Mouse (Mus musculus): ENCODE results near the gene Cflar. TPM values are rescaled to one million over a fixed set of nuclear protein-coding genes. Genes with fewer than 3 reads are reported as not detected.
"Not testable (repeated sequence)": the region's sequence is repeated elsewhere in the genome, so short reads cannot be mapped to it uniquely, and the experiment has no call there.

The Cflar gene
- polyA plus RNA-seq, 1 experiment from 2014 or later: 42.5 TPM

DNA sequence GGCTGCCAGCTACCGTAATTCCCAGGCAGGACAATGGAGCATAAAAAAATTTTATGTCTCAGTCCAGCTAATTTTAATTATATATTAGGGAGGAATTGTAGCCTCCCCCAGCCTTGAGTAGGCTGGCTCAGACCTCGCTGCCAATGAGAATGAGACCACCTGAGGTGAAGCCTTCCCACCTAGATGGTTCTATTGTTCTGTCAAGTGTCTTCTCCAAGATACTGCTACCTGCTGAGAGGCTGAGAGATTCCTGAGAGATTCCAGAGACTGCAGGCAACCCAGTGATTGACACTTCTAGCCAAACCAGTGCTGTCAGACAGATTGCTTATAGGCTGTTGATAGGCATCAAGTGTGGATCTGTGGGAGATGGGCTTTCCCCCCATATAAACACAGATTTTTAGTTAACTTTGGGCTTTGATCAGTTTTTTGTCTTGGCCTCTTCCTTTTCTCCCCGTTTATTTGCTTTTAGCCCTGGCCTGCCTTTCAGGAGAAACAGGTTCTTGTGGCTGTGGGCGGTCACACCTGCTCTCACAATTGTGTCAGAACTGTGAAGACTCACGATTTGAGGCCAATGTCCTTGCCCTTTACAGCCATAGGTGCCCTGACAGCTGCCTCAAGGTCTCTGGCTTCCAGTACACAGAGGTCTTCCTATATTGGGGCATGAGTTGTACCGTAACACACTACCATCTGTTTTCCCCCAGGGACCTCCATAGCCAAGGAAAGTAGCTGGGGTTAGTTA, 21.1 kb upstream of the Cflar start:
- Histone ChIP-seq H3K27ac (ENCODE audit: low read length) (no peak overlapping the region), H3K9me3 (ENCODE audit: control insufficient read depth, low read length) (no peaks in the 10 kb centered on the region), H3K9ac (ENCODE audit: low read length) (no peak overlapping the region), H3K4me2 (ENCODE audit: low read depth, low read length) (no peak overlapping the region), H3K4me3 (ENCODE audit: low read length) (no peak overlapping the region), H3K4me1 (replicated peaks; ENCODE audit: control insufficient read depth, insufficient read depth, low read length) (no peaks in the 10 kb centered on the region), H3K36me3 (ENCODE audit: control insufficient read depth, insufficient read depth, low read length) (no peaks in the 10 kb centered on the region), H3K27me3 (ENCODE audit: control insufficient read depth, insufficient read depth, low read depth, low read length) (no peaks in the 10 kb centered on the region)
- no peak for ATAC-seq (ENCODE audit: low read depth)
- 54% methylated on average over 6 of the region's 6 CpGs for WGBS

DNA sequence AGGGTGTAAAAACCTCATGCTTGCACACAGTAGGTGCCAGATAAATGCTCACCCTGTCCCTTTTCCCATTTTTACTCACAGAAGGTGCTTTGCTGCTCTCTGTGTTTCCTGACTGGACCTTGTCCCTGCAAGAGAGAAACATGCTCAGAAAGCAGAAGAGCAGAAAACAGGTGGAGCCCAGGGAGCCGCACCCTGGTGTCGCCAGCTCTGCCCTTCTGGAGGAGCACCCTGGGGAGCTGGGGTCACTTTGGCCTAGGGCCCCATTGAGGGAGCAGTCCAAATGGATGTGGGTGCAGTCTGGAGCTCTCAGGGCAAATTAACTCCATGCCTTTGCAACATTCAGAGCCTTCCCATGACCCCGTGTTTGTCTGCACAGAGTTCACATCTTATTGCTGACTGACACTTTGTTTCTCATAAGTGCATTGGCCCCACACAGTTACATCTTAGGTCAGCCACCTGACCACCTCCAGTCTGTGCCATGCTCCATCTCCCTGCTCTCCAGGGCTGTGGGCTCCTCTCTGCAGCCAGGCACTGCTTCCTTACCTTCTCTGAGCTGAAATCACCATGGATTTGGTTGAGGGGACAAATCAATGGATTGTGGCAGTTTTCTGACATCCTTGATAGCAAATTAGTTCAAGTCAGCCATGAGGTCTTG, 20.3 kb upstream of the Cflar start:
- H3K27me3 ChIP-seq (ENCODE audit: control insufficient read depth, insufficient read depth, low read depth, low read length); H3K9me3 ChIP-seq (ENCODE audit: control insufficient read depth, low read length); H3K36me3 ChIP-seq (ENCODE audit: control insufficient read depth, insufficient read depth, low read length); H3K4me2 ChIP-seq (ENCODE audit: low read depth, low read length); ATAC-seq (ENCODE audit: low read depth); H3K4me1 ChIP-seq (replicated peaks; ENCODE audit: control insufficient read depth, insufficient read depth, low read length); H3K4me3 ChIP-seq (ENCODE audit: low read length); H3K9ac ChIP-seq (ENCODE audit: low read length); H3K27ac ChIP-seq (ENCODE audit: low read length): not testable (repeated sequence)
- 71% methylated on average over 2 of the region's 3 CpGs for WGBS

DNA sequence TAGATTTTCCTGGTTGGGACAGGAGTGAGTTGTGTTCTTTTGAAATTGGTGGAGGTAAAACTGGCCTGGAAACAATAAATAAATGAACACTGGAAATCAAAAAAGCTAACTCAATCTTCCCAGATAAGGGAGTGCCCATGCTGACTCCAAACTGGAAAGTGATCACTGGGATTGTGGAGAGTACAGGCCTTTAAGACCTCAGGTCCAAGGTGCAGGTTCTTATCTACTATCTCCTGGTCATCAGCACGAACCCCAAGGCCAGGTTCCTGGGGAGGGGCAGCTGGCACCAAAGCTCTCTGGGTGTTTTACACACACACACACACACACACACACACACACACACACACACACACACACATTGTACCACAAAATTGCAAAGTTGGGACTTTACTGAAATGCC, 19.6 kb upstream of the Cflar start:
- H3K4me1 ChIP-seq (replicated peaks; ENCODE audit: control insufficient read depth, insufficient read depth, low read length); H3K27me3 ChIP-seq (ENCODE audit: control insufficient read depth, insufficient read depth, low read depth, low read length); H3K27ac ChIP-seq (ENCODE audit: low read length); H3K4me2 ChIP-seq (ENCODE audit: low read depth, low read length); H3K36me3 ChIP-seq (ENCODE audit: control insufficient read depth, insufficient read depth, low read length); H3K9ac ChIP-seq (ENCODE audit: low read length); ATAC-seq (ENCODE audit: low read depth); H3K4me3 ChIP-seq (ENCODE audit: low read length); H3K9me3 ChIP-seq (ENCODE audit: control insufficient read depth, low read length): not testable (repeated sequence)
- 40% methylated on average over 1 of the region's 1 CpGs for WGBS

DNA sequence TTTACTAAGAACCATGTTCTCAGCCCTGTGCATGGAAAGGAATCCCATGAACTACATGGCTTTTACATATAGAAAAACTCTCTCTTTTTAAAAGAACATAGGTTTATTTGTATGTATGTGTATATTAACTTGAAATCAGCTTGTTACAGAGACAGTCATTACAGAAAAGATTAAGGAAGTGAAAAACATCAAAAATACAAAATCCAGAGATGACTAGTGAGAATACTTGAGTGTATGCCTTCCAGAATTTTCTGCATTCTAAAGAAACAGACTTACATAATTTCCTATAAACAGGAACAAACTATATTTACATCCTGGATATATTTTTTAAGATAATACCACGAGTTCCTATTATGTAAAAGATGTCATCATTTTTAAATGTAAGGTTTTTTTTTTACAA, 17.6 kb upstream of the Cflar start:
- no peaks in the 10 kb centered on the region for H3K36me3 ChIP-seq (ENCODE audit: control insufficient read depth, insufficient read depth, low read length)
- H3K9me3 ChIP-seq (ENCODE audit: control insufficient read depth, low read length): no peaks in the 10 kb centered on the region
- no peak for ATAC-seq (ENCODE audit: low read depth)
- H3K4me3 ChIP-seq (ENCODE audit: low read length): no peak overlapping the region
- H3K27ac ChIP-seq (ENCODE audit: low read length): no peak overlapping the region
- WGBS: 67% methylated on average over 1 of the region's 1 CpGs
- H3K9ac ChIP-seq (ENCODE audit: low read length): no peak overlapping the region
- H3K27me3 ChIP-seq (ENCODE audit: control insufficient read depth, insufficient read depth, low read depth, low read length): no peaks in the 10 kb centered on the region
- H3K4me2 ChIP-seq (ENCODE audit: low read depth, low read length): no peak overlapping the region
- no peaks in the 10 kb centered on the region for H3K4me1 ChIP-seq (replicated peaks; ENCODE audit: control insufficient read depth, insufficient read depth, low read length)

DNA sequence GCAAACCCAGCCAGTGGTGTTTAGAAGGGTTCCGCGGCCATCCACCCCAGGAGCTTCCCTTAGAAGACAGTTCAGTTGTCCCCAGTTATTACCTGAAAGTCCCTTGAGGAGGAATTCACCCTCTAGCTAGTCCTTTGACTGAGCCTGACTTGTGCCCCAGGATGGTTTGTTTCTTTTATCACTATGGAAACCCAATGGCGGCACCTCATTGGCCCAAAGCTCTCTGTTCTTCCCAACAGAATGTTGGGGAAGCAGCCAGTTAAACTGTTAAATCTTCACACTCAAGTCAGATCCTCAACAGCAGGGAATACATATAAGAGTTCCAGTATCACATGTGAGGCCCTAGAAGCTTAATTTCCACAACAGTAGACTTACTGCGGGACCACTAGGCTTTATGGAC, 15.5 kb upstream of the Cflar start, which contains the start of gene Als2cr12:
TSS of gene Als2cr12 (minus strand) at position 180 of the 400 bp plus-strand sequence.
- WGBS: 84% methylated on average over 4 of the region's 4 CpGs
- H3K4me3 ChIP-seq (ENCODE audit: low read length); H3K9ac ChIP-seq (ENCODE audit: low read length); H3K27me3 ChIP-seq (ENCODE audit: control insufficient read depth, insufficient read depth, low read depth, low read length); H3K36me3 ChIP-seq (ENCODE audit: control insufficient read depth, insufficient read depth, low read length); H3K27ac ChIP-seq (ENCODE audit: low read length); H3K4me1 ChIP-seq (replicated peaks; ENCODE audit: control insufficient read depth, insufficient read depth, low read length); H3K9me3 ChIP-seq (ENCODE audit: control insufficient read depth, low read length); ATAC-seq (ENCODE audit: low read depth); H3K4me2 ChIP-seq (ENCODE audit: low read depth, low read length): not testable (repeated sequence)

DNA sequence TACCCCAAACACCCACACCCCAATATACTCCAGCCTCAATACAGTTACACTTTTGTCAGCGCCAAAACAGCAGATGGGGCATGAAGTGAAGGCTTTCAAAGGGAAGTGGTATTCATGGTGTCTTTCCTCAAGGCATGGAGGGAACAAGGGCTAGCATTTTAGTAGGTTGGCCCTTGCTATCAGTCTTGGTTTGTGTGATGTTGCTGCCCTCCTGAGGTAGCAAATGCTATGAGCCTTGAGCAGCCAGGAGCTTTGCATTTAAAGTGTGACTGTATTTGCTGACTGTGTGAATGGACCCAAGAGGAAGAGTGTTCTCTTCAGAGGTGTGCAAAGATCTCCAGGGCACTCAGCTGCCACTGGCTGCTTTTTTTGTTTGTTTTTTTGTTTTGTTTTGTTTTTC, 13.7 kb upstream of the Cflar start:
- not testable (repeated sequence) for ATAC-seq (ENCODE audit: low read depth); H3K27ac ChIP-seq (ENCODE audit: low read length); H3K4me3 ChIP-seq (ENCODE audit: low read length); H3K4me2 ChIP-seq (ENCODE audit: low read depth, low read length); H3K9ac ChIP-seq (ENCODE audit: low read length); H3K9me3 ChIP-seq (ENCODE audit: control insufficient read depth, low read length); H3K4me1 ChIP-seq (replicated peaks; ENCODE audit: control insufficient read depth, insufficient read depth, low read length); H3K36me3 ChIP-seq (ENCODE audit: control insufficient read depth, insufficient read depth, low read length); H3K27me3 ChIP-seq (ENCODE audit: control insufficient read depth, insufficient read depth, low read depth, low read length)
- 63% methylated on average over 1 of the region's 1 CpGs for WGBS

DNA sequence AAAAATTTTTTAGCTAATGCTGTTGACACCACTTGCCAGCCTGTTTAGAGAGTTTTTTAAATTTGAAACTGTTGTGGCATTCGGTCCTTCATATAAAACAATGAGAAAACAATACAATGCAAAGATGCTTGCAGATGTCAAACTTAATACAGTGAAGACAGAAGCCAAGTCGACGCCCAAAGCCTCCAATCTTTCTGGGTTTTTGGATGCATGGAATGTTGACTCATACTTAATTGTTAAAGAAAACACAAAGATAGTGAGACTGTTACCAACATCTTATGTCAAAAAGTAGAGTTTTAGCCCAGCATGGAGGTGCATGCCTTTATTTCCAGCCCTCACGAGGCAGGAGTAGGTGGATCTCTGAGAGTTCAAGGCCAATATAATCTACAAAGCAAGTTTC, 12.5 kb upstream of the Cflar start:
- Histone ChIP-seq H3K4me3 (ENCODE audit: low read length) (no peak overlapping the region), H3K9me3 (ENCODE audit: control insufficient read depth, low read length) (no peaks in the 10 kb centered on the region), H3K4me2 (ENCODE audit: low read depth, low read length) (no peak overlapping the region), H3K9ac (ENCODE audit: low read length) (no peak overlapping the region), H3K36me3 (ENCODE audit: control insufficient read depth, insufficient read depth, low read length) (no peaks in the 10 kb centered on the region), H3K27me3 (ENCODE audit: control insufficient read depth, insufficient read depth, low read depth, low read length) (no peaks in the 10 kb centered on the region), H3K27ac (ENCODE audit: low read length) (no peak overlapping the region), H3K4me1 (replicated peaks; ENCODE audit: control insufficient read depth, insufficient read depth, low read length) (no peaks in the 10 kb centered on the region)
- no peak for ATAC-seq (ENCODE audit: low read depth)
- WGBS: 77% methylated on average over 4 of the region's 4 CpGs

DNA sequence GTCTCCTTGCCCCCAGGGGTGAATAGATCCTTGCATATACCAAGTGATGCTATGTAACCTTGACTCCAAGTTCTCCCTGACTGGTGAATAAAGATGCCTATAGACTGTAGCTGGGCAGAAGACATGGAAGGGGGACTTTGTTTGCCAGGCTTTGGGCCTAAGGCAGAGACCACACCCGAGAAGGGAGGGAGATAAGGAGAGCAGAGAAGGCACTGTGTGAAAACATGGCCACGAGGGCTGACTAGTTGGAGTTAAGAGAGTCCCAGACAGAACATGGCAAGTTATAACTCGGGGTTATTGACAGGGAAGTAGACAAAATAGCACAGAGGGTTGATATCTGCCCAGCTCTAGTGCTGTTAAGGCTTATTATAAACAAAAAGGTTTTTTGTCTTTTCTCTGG, 11.3 kb upstream of the Cflar start:
- ATAC-seq (ENCODE audit: low read depth): no peak

DNA sequence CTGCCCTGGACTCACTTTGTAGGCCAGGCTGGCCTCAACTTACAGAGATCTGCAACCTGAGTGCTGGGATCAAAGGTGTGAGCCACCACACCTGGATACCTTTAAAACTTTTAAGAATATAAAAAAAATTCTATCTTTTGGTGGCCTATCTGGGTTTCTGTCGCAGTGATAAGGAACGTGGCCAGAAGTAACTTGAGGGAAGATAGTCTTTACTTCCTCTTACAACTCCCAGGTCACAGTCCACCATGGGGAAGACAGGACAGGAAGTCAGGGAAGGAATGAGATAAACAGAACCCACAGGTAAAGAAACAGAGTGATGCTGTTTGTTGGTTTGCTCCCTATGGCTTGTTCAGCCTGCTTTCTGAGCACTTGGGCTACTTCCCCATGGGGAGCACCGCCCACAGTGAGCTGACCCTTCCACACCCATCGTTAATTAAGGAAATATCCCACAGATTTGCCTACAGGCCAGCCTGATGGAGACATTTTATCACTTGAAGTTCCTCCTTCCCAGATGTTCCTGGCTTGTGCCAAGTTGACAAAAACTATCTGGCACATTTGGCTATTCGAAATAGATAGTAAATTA, 10.6 kb upstream of the Cflar start:
- H3K9me3 ChIP-seq (ENCODE audit: control insufficient read depth, low read length); H3K4me3 ChIP-seq (ENCODE audit: low read length); H3K9ac ChIP-seq (ENCODE audit: low read length); H3K27me3 ChIP-seq (ENCODE audit: control insufficient read depth, insufficient read depth, low read depth, low read length); H3K36me3 ChIP-seq (ENCODE audit: control insufficient read depth, insufficient read depth, low read length); H3K4me2 ChIP-seq (ENCODE audit: low read depth, low read length); H3K27ac ChIP-seq (ENCODE audit: low read length); ATAC-seq (ENCODE audit: low read depth); H3K4me1 ChIP-seq (replicated peaks; ENCODE audit: control insufficient read depth, insufficient read depth, low read length): not testable (repeated sequence)
- WGBS: 67% methylated on average over 4 of the region's 5 CpGs

More for the DNA sequence above, 11.3 kb upstream of the Cflar start:
- Histone ChIP-seq H3K27me3 (ENCODE audit: control insufficient read depth, insufficient read depth, low read depth, low read length) (no peaks in the 10 kb centered on the region), H3K4me2 (ENCODE audit: low read depth, low read length) (no peak overlapping the region), H3K4me1 (replicated peaks; ENCODE audit: control insufficient read depth, insufficient read depth, low read length) (no peaks in the 10 kb centered on the region), H3K36me3 (ENCODE audit: control insufficient read depth, insufficient read depth, low read length) (no peaks in the 10 kb centered on the region), H3K4me3 (ENCODE audit: low read length) (no peak overlapping the region), H3K9ac (ENCODE audit: low read length) (no peak overlapping the region), H3K9me3 (ENCODE audit: control insufficient read depth, low read length) (no peaks in the 10 kb centered on the region), H3K27ac (ENCODE audit: low read length) (no peak overlapping the region)
- 43% methylated on average over 3 of the region's 3 CpGs for WGBS

Measured in lung, embryonic 16.5 days (tissue).